Mouse (Mus musculus) kidney, embryonic 14.5 days (tissue): ENCODE data around the gene Runx1. TPM values are rescaled to one million over a fixed set of nuclear protein-coding genes. Genes with fewer than 3 reads are reported as not detected.

Experiments
- ATAC-seq: fragments of 200-750 bp; cut with Nextera tagmentation; 2 replicates; pipeline ENCODE4 v1.8.0; 2017; ENCODE audit warnings: moderate number of reproducible peaks, mild to moderate bottlenecking, moderate TSS enrichment, moderate library complexity; ENCODE audit not compliant: low FRiP score, low TSS enrichment
- H3K27ac ChIP-seq: fragments of 300-500 bp; sonication (generic); 2 replicates; pipeline ENCODE4 v1.5.1; 2014; ENCODE audit warnings: low read depth, mild to moderate bottlenecking, low read length, moderate library complexity, mixed read lengths
- H3K27me3 ChIP-seq: fragments of 300-500 bp; sonication (generic); 2 replicates; pipeline ENCODE4 v1.6.1; 2014; ENCODE audit warnings: mild to moderate bottlenecking, low read length; ENCODE audit not compliant: control insufficient read depth, insufficient read depth
- H3K36me3 ChIP-seq: fragments of 300-500 bp; sonication (generic); 2 replicates; pipeline ENCODE4 v1.6.1; 2014; ENCODE audit warnings: low read length, mixed read lengths; ENCODE audit not compliant: control insufficient read depth, insufficient read depth
- H3K4me1 ChIP-seq: fragments of 300-500 bp; sonication (generic); 2 replicates; pipeline ENCODE4 v1.6.1; 2014; ENCODE audit warnings: low read length, mixed read lengths; ENCODE audit not compliant: control insufficient read depth, insufficient read depth
- H3K4me2 ChIP-seq: fragments of 300-500 bp; sonication (generic); replicated peaks from 2 replicates; pipeline ENCODE4 v1.6.1; 2014; ENCODE audit warnings: low read depth, mild to moderate bottlenecking, low read length
- H3K4me3 ChIP-seq: fragments of 300-500 bp; sonication (generic); 2 replicates; pipeline ENCODE4 v1.5.1; 2014; ENCODE audit warnings: mild to moderate bottlenecking, low read length
- H3K9ac ChIP-seq: fragments of 300-500 bp; sonication (generic); 2 replicates; pipeline ENCODE4 v1.6.1; 2014; ENCODE audit warnings: low read depth, mild to moderate bottlenecking, low read length, moderate library complexity
- H3K9me3 ChIP-seq: fragments of 300-500 bp; sonication (generic); 2 replicates; pipeline ENCODE4 v1.6.1; 2016; ENCODE audit warnings: low read length; ENCODE audit not compliant: control insufficient read depth
- WGBS: fragments of 180-500 bp; shearing (Covaris S2); extraction: QIAGEN DNeasy Blood & Tissue Kit; methylation state at CpG from one replicate; pipeline ENCODE4 v1.1.7; 2014; 5-methylcytosine and 5-hydroxymethylcytosine counted together
- polyA plus RNA-seq: library from polyadenylated mRNA; unstranded; fragments of >200 nt; fragmentation: Nextera tagmentation; extraction: Ambion mirVana; gene quantifications from 2 replicates; pipeline ENCODE4 v1.2.1, GENCODE M21; 2014

Runx1 gene
- polyA plus RNA-seq, 1 experiment from 2014 or later = 1.3 TPM

- Histone ChIP-seq H3K36me3 (no peaks in the 10 kb centered on the region), H3K9ac (no peak overlapping the region), H3K27me3 (0 out of 2 replicates have a peak, but pooled peaks cover 3% of the 10 kb centered on the region), H3K4me2 (no peak overlapping the region), H3K4me3 (no peak overlapping the region), H3K4me1 (no peaks in the 10 kb centered on the region), H3K9me3 (no peaks in the 10 kb centered on the region), H3K27ac (no peak overlapping the region)
- WGBS = 17% methylated on average over 5 of the region's 5 CpGs
- peak; percentile 35; the same call in 1 of the 2 replicates for ATAC-seq
Measured at GRCm38 (mm10) chr16:92566146-92566545, 259.8 kb downstream of the Runx1 start.

GRCm38 (mm10) chr16:92565708-92566107, 260.2 kb downstream of the Runx1 start:
- Histone ChIP-seq H3K9me3 (no peaks in the 10 kb centered on the region), H3K36me3 (no peaks in the 10 kb centered on the region), H3K4me3 (no peak overlapping the region), H3K27me3 (0 out of 2 replicates have a peak, but pooled peaks cover 3% of the 10 kb centered on the region), H3K4me1 (no peaks in the 10 kb centered on the region), H3K4me2 (0 out of 2 replicates have a peak overlapping the region, but pooled peaks have one; percentile 17), H3K9ac (no peak overlapping the region), H3K27ac (no peak overlapping the region)
- peak; percentile 66 for ATAC-seq
- WGBS = 1% methylated on average over 6 of the region's 6 CpGs

GRCm38 (mm10) chr16:92565291-92565690, 260.7 kb downstream of the Runx1 start:
- WGBS = 65% methylated on average over 11 of the region's 11 CpGs
- Histone ChIP-seq H3K4me2 (0 out of 2 replicates have a peak overlapping the region, but pooled peaks have one; percentile 17), H3K4me1 (no peaks in the 10 kb centered on the region), H3K9ac (no peak overlapping the region), H3K9me3 (no peaks in the 10 kb centered on the region), H3K4me3 (no peak overlapping the region), H3K36me3 (no peaks in the 10 kb centered on the region), H3K27me3 (0 out of 2 replicates have a peak, but pooled peaks cover 3% of the 10 kb centered on the region), H3K27ac (no peak overlapping the region)
- ATAC-seq = no peak

DNA sequence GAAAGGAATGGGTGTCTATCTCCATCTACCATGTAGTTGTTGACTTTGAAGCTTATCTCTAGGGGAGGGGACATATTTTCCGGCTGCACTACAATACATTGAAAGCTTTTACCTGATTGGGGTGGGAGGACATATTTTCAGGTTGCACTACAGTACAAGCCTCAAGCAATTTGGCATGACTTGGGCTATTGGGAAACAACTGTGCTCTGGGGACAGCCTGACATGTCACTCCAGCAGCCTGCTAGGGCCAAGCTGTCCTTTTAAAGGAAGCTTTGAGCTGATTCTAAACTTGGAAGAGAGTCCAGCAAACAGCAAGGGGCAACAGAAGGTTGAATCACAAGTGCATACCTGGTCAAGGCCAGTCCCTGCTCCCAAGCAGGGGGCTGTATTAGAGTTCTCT, 270.9 kb downstream of the Runx1 start:
- no peak for ATAC-seq

GRCm38 (mm10) chr16:92552858-92553257, 273.1 kb downstream of the Runx1 start:
- H3K36me3 ChIP-seq = no peaks in the 10 kb centered on the region
- H3K9ac ChIP-seq = no peak overlapping the region
- no peaks in the 10 kb centered on the region for H3K9me3 ChIP-seq
- H3K27ac ChIP-seq = no peak overlapping the region
- WGBS = 28% methylated on average over 11 of the region's 11 CpGs
- H3K4me3 ChIP-seq = no peak overlapping the region
- no peak overlapping the region for H3K4me2 ChIP-seq
- H3K27me3 ChIP-seq = no peaks in the 10 kb centered on the region
- no peaks in the 10 kb centered on the region for H3K4me1 ChIP-seq
- ATAC-seq = no peak

More for the DNA sequence above, 270.9 kb downstream of the Runx1 start:
- WGBS = 98% methylated on average over 1 of the region's 1 CpGs
- Histone ChIP-seq H3K4me2 (no peak overlapping the region), H3K4me3 (no peak overlapping the region), H3K9me3 (no peaks in the 10 kb centered on the region), H3K36me3 (no peaks in the 10 kb centered on the region), H3K27ac (no peak overlapping the region), H3K9ac (no peak overlapping the region), H3K27me3 (no peaks in the 10 kb centered on the region), H3K4me1 (no peaks in the 10 kb centered on the region)

- H3K27ac ChIP-seq = no peak overlapping the region
- H3K9me3 ChIP-seq = no peaks in the 10 kb centered on the region
- H3K4me2 ChIP-seq = no peak overlapping the region
- ATAC-seq = no peak
- no peak overlapping the region for H3K4me3 ChIP-seq
- 52% methylated on average over 9 of the region's 9 CpGs for WGBS
- no peaks in the 10 kb centered on the region for H3K4me1 ChIP-seq
- no peaks in the 10 kb centered on the region for H3K36me3 ChIP-seq
- H3K27me3 ChIP-seq = no peaks in the 10 kb centered on the region
- H3K9ac ChIP-seq = no peak overlapping the region
Measured at GRCm38 (mm10) chr16:92552106-92552382, 273.9 kb downstream of the Runx1 start.
